Mouse (Mus musculus) heart, adult 2 months (tissue): ENCODE measurements around the gene Pdlim4. TPM values are rescaled to one million over a fixed set of nuclear protein-coding genes. Genes with fewer than 3 reads are reported as not detected.
"Not testable (repeated sequence)": the region's sequence is repeated elsewhere in the genome, so short reads cannot be mapped to it uniquely, and the experiment has no call there.

Source experiments
- DNase-seq, 2 experiments: peaks; one replicate each; pipeline ENCODE4 v3.0.0; 2021
- H3K27ac ChIP-seq: fragments of 200-600 bp; 2 replicates; pipeline ENCODE4 v1.8.1; 2022
- H3K27me3 ChIP-seq: fragments of 200-500 bp; 2 replicates; pipeline ENCODE4 v1.6.1; 2012; ENCODE audit warnings: mild to moderate bottlenecking, low read length, inconsistent platforms, mixed read lengths; ENCODE audit not compliant: control insufficient read depth, insufficient read depth
- H3K36me3 ChIP-seq: fragments of 200-500 bp; 2 replicates; pipeline ENCODE4 v1.6.1; 2012; ENCODE audit warnings: low read length, inconsistent platforms; ENCODE audit not compliant: control insufficient read depth, insufficient read depth
- H3K4me1 ChIP-seq: fragments of 200-500 bp; 2 replicates; pipeline ENCODE4 v1.6.1; 2011; ENCODE audit warnings: low read length; ENCODE audit not compliant: control insufficient read depth, insufficient read depth
- H3K4me3 ChIP-seq: fragments of 200-600 bp; 2 replicates; pipeline ENCODE4 v1.8.1; 2022
- H3K79me2 ChIP-seq: fragments of 200-500 bp; replicated peaks from 2 replicates; pipeline ENCODE4 v1.6.1; 2012; ENCODE audit warnings: mild to moderate bottlenecking, inconsistent platforms, low read length, moderate library complexity, mixed read lengths; ENCODE audit not compliant: control insufficient read depth, insufficient read depth
- H3K9ac ChIP-seq: fragments of 200-500 bp; 2 replicates; pipeline ENCODE4 v1.6.1; 2012; ENCODE audit warnings: low read depth, mild to moderate bottlenecking, control low read depth, inconsistent platforms, low read length, mixed read lengths
- CTCF ChIP-seq: fragments of 200-600 bp; IDR thresholded peaks from 2 replicates; pipeline ENCODE4 v1.8.1; 2022; ENCODE audit warnings: antibody characterized with exemption, mild to moderate bottlenecking, moderate library complexity
- EP300 ChIP-seq: fragments of 200-500 bp; IDR thresholded peaks from 2 replicates; pipeline ENCODE4 v1.6.1; 2011; ENCODE audit warnings: low read depth, low read length, control low read depth; ENCODE audit not compliant: insufficient read depth
- POLR2A ChIP-seq: fragments of 200-500 bp; IDR thresholded peaks from 2 replicates; pipeline ENCODE4 v1.6.1; 2011; ENCODE audit warnings: mild to moderate bottlenecking, low read depth, low read length, control low read depth; ENCODE audit not compliant: insufficient read depth
- WGBS: fragments of 180-500 bp; shearing (Covaris S2); methylation state at CpG from one replicate; pipeline ENCODE4 v1.1.7; 2018; 5-methylcytosine and 5-hydroxymethylcytosine counted together
- intact Hi-C: fragments of 180-260 bp; cut with DNase I; formaldehyde crosslinking; loops from one replicate; pipeline ENCODE4 v1.15.1; 2025
- polyA plus RNA-seq: library from polyadenylated mRNA; depleted of rRNA; stranded (reverse); fragments of >200 nt; gene quantifications from 2 replicates; pipeline ENCODE4 v1.2.3, GENCODE M21; 2012
- total RNA-seq, 2 experiments: library from RNA; stranded (reverse); gene quantifications; 2 replicates each; pipeline ENCODE4 v1.2.3; 2021

The Pdlim4 gene
- total and polyA plus RNA-seq, 3 experiments, result 30.8 to 57.6 (median 33.8) TPM

DNA sequence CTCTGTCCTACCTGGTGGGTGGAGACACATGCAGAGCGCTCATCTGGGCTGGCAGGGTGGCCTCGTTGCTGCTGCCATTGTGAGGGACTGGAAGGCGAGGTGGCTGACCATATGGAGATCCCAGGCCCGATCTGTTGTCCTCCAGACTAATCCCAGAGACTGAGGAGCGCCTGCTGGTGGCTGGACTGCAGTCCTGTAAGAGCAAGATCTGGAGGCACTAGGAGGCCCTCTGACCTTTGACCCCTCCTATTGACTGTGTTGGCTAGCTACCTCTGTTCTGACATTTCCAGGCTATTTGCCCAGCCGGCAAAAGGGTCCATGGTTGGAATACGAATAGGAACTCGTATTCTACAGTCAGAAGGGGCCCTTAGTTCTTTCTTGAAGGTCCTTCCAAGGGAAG is 12.7 kb downstream of the Pdlim4 start:
- DNase-seq, result no peak

DNA sequence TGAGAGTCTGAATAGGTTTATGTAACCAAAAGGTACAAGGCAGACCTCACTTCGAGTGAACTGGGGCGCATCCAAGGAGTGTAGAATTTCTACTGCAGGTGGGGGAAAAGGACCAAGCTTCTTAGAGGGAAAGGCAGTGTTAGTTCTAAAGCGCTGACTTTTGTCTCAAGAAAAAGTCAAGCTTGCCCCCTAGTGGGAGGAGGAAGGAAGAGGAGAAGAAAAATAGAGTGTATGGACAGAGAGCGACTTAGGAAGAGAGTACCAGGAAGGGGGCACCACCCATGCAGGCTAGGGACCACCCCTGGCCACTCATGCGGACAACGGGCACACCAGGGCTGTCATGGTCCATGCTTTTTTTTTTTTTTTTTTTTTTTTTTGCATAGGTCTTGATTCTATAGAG is 14.6 kb downstream of the Pdlim4 start:
- intact Hi-C loops, result loop anchor here (1.0 to 5.0 kb wide), 3 partner anchors 35 to 122 kb away; no protein-coding TSS in a partner anchor
- Histone ChIP-seq H3K79me2 (no peaks in the 10 kb centered on the region), H3K4me1 (peaks cover 2% of the 10 kb centered on the region), H3K27me3 (no peaks in the 10 kb centered on the region), H3K9ac (no peak overlapping the region), H3K4me3 (no peak overlapping the region), H3K27ac (no peak overlapping the region), H3K36me3 (no peaks in the 10 kb centered on the region)
- TF ChIP-seq POLR2A, result no peak
- TF ChIP-seq EP300, result no peak
- TF ChIP-seq CTCF, result peak; percentile 75
- WGBS, result 26% methylated on average over 6 of the region's 6 CpGs
- DNase-seq, result no peak

More for the DNA sequence above, 12.7 kb downstream of the Pdlim4 start:
- Histone ChIP-seq H3K36me3 (no peaks in the 10 kb centered on the region), H3K79me2 (no peaks in the 10 kb centered on the region), H3K4me1 (peaks cover 12% of the 10 kb centered on the region), H3K4me3 (no peak overlapping the region), H3K27ac (no peak overlapping the region), H3K27me3 (no peaks in the 10 kb centered on the region), H3K9ac (no peak overlapping the region)
- 81% methylated on average over 8 of the region's 8 CpGs for WGBS
- TF ChIP-seq CTCF, result no peak
- intact Hi-C loops, result no loop called here

DNA sequence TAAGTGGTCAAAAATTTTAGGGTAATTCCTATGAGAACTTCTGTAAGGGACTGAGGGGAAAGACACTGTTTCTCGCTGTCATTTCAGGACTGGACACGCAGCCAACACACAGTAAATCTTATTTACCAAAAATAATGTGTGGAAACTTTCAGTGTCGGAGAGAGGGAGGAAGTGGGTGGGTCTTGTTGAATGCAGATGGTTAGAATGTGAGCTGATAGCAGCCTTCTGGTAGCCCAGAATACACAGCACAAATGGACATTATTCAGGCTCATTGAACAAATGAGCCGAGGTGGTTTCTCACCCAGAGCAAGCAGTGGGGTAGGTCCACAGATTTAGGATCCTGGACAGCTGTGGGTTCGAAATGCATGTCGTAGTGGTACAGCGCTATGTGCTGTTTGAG is 15.7 kb downstream of the Pdlim4 start:
- intact Hi-C loops, result loop anchor here (5.0 kb wide), 1 partner anchor 121 kb away; no protein-coding TSS in a partner anchor
- H3K9ac ChIP-seq, result no peak overlapping the region
- TF ChIP-seq EP300 (no peak), POLR2A (no peak), CTCF (no peak)

DNA sequence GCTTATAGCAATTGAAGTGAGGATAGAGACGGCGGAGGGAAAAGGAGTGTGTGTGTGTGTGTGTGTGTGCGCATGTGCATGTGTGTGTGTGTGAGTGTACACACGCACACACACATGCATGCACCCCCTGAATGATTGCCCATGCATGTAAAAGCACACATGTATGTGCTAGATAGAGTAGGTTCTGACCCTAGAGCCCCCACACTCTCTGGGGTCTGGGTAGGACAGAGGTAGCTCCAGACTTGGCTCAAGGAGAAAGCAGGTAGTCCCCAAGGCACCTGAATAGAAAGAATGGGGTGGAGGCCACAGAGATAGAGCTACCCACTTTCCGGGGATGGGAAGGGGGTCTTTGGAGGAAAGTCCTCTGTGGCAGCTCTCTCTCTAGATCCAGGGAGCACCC is 16.7 kb downstream of the Pdlim4 start:
- Histone ChIP-seq H3K4me1 (no peaks in the 10 kb centered on the region), H3K27me3 (no peaks in the 10 kb centered on the region), H3K27ac (no peak overlapping the region), H3K4me3 (no peak overlapping the region), H3K9ac (no peak overlapping the region), H3K36me3 (no peaks in the 10 kb centered on the region), H3K79me2 (no peaks in the 10 kb centered on the region)
- intact Hi-C loops, result loop anchor here (5.0 kb wide), 1 partner anchor 120 kb away; no protein-coding TSS in a partner anchor
- 89% methylated on average over 5 of the region's 5 CpGs for WGBS
- no peak for DNase-seq
- TF ChIP-seq EP300, result no peak
- TF ChIP-seq CTCF, result no peak

More for the DNA sequence above, 15.7 kb downstream of the Pdlim4 start:
- H3K4me3 ChIP-seq, result no peak overlapping the region
- no peaks in the 10 kb centered on the region for H3K4me1 ChIP-seq
- WGBS, result 55% methylated on average over 7 of the region's 7 CpGs
- H3K27ac ChIP-seq, result no peak overlapping the region
- H3K27me3 ChIP-seq, result no peaks in the 10 kb centered on the region
- no peaks in the 10 kb centered on the region for H3K36me3 ChIP-seq
- no peak for DNase-seq
- no peaks in the 10 kb centered on the region for H3K79me2 ChIP-seq

DNA sequence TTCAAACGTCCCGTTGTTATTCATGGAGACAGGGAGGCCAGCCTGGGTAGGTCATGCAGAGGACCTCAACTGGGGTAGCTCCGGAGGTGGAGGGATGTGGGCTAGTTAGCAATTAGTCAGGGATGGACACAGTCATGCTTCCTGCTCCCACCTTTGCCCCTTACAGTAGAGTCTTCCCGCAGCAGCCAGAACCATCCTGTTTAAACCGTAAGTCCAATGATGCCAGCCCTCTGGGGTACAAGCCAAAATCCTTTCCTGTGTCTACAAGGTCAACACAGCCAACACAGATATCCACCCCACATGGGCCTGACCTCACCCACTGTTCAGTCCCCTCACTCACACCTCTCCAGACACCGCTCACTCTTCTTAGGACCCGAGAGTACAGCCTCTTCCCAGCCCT is 17.7 kb downstream of the Pdlim4 start:
- Histone ChIP-seq H3K4me3 (no peak overlapping the region), H3K27ac (no peak overlapping the region), H3K36me3 (no peaks in the 10 kb centered on the region), H3K27me3 (no peaks in the 10 kb centered on the region), H3K9ac (no peak overlapping the region), H3K79me2 (no peaks in the 10 kb centered on the region), H3K4me1 (no peaks in the 10 kb centered on the region)
- TF ChIP-seq POLR2A (no peak), CTCF (no peak), EP300 (no peak)
- intact Hi-C loops, result loop anchor here (5.0 kb wide), 1 partner anchor 119 kb away; no protein-coding TSS in a partner anchor
- WGBS, result 73% methylated on average over 7 of the region's 7 CpGs
- no peak for DNase-seq

DNA sequence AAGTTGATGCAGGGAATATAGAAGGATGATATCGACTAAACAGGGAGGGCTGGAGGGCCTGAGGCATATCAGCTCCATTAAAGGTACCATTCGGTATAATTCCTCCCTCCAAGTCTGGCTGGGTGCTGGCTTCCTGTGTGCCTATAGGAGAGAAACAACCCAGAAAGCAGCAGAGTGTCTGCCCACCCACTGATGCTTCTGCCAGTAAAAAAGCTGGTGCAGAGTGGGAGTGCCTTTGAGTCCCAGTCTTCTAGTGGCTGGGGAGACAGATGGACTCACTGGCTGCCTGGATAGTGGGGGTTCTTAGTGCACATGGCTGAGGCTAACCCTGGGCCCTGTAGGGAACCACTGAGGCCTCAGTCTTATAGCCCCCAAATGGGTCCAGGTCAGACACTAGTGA is 18.6 kb downstream of the Pdlim4 start:
- 70% methylated on average over 2 of the region's 2 CpGs for WGBS
- Histone ChIP-seq H3K36me3 (no peaks in the 10 kb centered on the region), H3K79me2 (no peaks in the 10 kb centered on the region), H3K9ac (no peak overlapping the region), H3K4me1 (no peaks in the 10 kb centered on the region), H3K27ac (no peak overlapping the region), H3K27me3 (no peaks in the 10 kb centered on the region), H3K4me3 (no peak overlapping the region)
- intact Hi-C loops, result loop anchor here (5.0 kb wide), 1 partner anchor 118 kb away; no protein-coding TSS in a partner anchor
- TF ChIP-seq CTCF (no peak), EP300 (no peak), POLR2A (no peak)
- DNase-seq, result no peak

DNA sequence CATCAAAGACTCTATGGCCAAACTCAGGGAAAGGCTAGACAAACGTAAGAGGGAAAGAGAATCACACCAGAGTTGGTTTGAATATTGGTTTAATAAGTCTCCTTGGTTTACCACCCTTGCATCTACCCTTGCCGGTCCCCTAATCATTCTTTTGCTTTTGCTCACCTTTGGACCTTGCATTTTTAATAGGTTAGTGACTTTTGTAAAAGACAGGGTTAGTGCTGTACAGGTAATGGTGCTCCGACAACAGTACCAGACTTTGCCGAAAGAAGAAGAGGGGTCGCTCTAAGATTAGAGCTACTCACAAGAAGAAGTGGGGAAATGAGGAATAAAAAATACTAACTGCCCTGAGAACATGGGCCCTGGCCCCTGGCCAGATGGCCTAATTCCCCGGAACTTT is 28.1 kb downstream of the Pdlim4 start:
- intact Hi-C loops, result no loop called here
- no peaks in the 10 kb centered on the region for H3K79me2 ChIP-seq
- no peak for TF ChIP-seq CTCF
- no peak for TF ChIP-seq POLR2A
- TF ChIP-seq EP300, result no peak
- 89% methylated on average over 6 of the region's 6 CpGs for WGBS
- DNase-seq, result no peak
- no peak overlapping the region for H3K4me3 ChIP-seq
- no peaks in the 10 kb centered on the region for H3K27me3 ChIP-seq
- H3K4me1 ChIP-seq, result no peaks in the 10 kb centered on the region
- no peak overlapping the region for H3K27ac ChIP-seq
- no peaks in the 10 kb centered on the region for H3K36me3 ChIP-seq
- no peak overlapping the region for H3K9ac ChIP-seq

DNA sequence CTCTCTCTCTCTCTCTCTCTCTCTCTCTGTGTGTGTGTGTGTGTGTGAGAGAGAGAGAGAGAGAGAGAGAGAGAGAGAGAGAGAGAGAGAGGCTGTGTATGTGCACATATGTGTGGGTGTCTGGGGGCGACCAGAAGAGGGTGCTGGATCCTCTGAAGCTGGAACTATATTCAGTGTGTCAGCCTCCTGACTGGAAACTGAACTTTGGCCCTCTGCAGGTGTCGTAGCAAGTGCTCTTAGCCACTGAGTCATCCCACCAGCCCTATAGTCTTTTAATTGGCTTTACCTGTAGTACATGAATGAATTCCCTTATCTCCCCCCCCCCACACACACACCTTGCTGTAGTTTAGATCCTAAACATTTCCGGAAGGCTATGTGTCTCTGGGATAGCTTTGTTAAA is 35.9 kb downstream of the Pdlim4 start:
- H3K27ac ChIP-seq, H3K9ac ChIP-seq, DNase-seq, H3K79me2 ChIP-seq, intact Hi-C loops, H3K27me3 ChIP-seq, H3K4me3 ChIP-seq, H3K4me1 ChIP-seq, H3K36me3 ChIP-seq: not testable (repeated sequence)
- WGBS, result 78% methylated on average over 2 of the region's 3 CpGs
